Mouse (Mus musculus) neural tube, embryonic 12.5 days (tissue): ENCODE results near the gene Gm266. TPM values are rescaled to one million over a fixed set of nuclear protein-coding genes. Genes with fewer than 3 reads are reported as not detected.

ENCODE experiments used
- ATAC-seq: fragments of 200-750 bp; cut with Nextera tagmentation; 2 replicates; pipeline ENCODE4 v1.8.0; 2017; ENCODE audit warnings: low read depth, mild to moderate bottlenecking, moderate TSS enrichment, moderate library complexity; ENCODE audit not compliant: low FRiP score
- H3K27ac ChIP-seq: fragments of 300-500 bp; sonication (generic); 2 replicates; pipeline ENCODE4 v1.5.1; 2016
- H3K27me3 ChIP-seq: fragments of 300-500 bp; sonication (generic); replicated peaks from 2 replicates; pipeline ENCODE4 v1.6.1; 2016; ENCODE audit warnings: mild to moderate bottlenecking
- H3K36me3 ChIP-seq: fragments of 300-500 bp; sonication (generic); 2 replicates; pipeline ENCODE4 v1.6.1; 2016; ENCODE audit warnings: mild to moderate bottlenecking
- H3K4me1 ChIP-seq: fragments of 300-500 bp; sonication (generic); 2 replicates; pipeline ENCODE4 v1.6.1; 2016
- H3K4me2 ChIP-seq: fragments of 300-500 bp; sonication (generic); replicated peaks from 2 replicates; pipeline ENCODE4 v1.6.1; 2016; ENCODE audit warnings: mild to moderate bottlenecking
- H3K4me3 ChIP-seq: fragments of 300-500 bp; sonication (generic); 2 replicates; pipeline ENCODE4 v1.5.1; 2016
- H3K9ac ChIP-seq: fragments of 300-500 bp; sonication (generic); 2 replicates; pipeline ENCODE4 v1.6.1; 2016; ENCODE audit warnings: mild to moderate bottlenecking
- H3K9me3 ChIP-seq: fragments of 300-500 bp; sonication (generic); 2 replicates; pipeline ENCODE4 v1.6.1; 2016; ENCODE audit warnings: mild to moderate bottlenecking
- WGBS: fragments of 180-500 bp; shearing (Covaris S2); methylation state at CpG from one replicate; pipeline ENCODE4 v1.1.7; 2016; 5-methylcytosine and 5-hydroxymethylcytosine counted together
- polyA plus RNA-seq: library from polyadenylated mRNA; unstranded; fragments of >200 nt; fragmentation: Nextera tagmentation; extraction: Ambion mirVana; gene quantifications from 2 replicates; pipeline ENCODE4 v1.2.1, GENCODE M21; 2016

The Gm266 gene
- polyA plus RNA-seq = 2.5 and 4.1 TPM in 2 replicates

- Histone ChIP-seq H3K4me1 (peaks cover 13% of the 10 kb centered on the region), H3K9me3 (no peaks in the 10 kb centered on the region), H3K4me3 (peak within 1 kb of the TSS; percentile 42), H3K36me3 (no peaks in the 10 kb centered on the region), H3K27ac (no peak within 1 kb of the TSS), H3K27me3 (peaks cover 57% of the 10 kb centered on the region), H3K9ac (peak within 1 kb of the TSS; percentile 48; the same call in 1 of the 2 replicates), H3K4me2 (peak within 1 kb of the TSS; percentile 70)
- peak; percentile 74; the same call in 1 of the 2 replicates for ATAC-seq
- under 1% methylated on average over 58 of the region's 58 CpGs for WGBS
Measured at GRCm38 (mm10) chr12:111485652-111486306, at the start of gene Gm266. Gm266 (minus strand) TSS chr12:111485823.

- H3K27ac ChIP-seq = no peak overlapping the region
- H3K27me3 ChIP-seq = no peaks in the 10 kb centered on the region
- H3K4me2 ChIP-seq = no peak overlapping the region
- peaks cover 20% of the 10 kb centered on the region for H3K4me1 ChIP-seq
- ATAC-seq = no peak
- 58% methylated on average over 6 of the region's 6 CpGs for WGBS
- H3K9ac ChIP-seq = no peak overlapping the region
- H3K36me3 ChIP-seq = peaks cover 12% of the 10 kb centered on the region
- H3K9me3 ChIP-seq = no peaks in the 10 kb centered on the region
- H3K4me3 ChIP-seq = no peak overlapping the region
Measured at GRCm38 (mm10) chr12:111535281-111535680, 49.7 kb upstream of the Gm266 start.

DNA sequence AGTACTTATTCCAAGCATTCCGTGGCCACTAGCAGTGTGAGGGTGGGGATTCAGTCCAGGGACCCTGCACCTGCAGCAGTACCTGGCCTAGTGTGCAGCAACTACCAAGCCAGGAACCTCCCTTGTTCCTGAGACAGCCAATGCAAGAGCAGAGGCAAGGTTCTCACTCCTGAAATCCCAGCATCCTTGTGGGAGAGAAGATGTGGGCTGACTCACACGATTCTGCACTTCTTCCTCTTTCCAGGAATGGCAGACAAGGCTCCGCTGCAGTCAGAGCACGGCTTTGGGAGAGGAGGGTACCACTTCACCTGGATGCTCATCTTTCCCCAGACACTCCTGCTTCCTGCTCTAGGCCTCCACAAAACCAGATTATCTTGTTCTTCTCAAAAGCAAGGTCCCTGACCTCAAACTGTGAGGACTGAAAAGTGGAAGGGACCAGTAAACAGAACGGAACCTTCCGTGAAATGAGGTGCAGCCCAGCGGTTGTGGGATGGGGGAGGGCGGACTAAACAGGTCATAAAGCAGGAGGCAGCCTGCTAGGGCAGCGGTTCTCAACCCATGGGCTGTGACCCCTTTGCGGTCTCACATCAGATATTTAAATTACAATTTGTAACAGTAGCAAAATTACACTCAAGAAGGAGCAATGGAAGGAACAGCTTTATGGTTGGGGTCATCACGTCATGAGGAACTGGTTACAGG, 47.6 kb upstream of the Gm266 start:
- peaks cover 10% of the 10 kb centered on the region for H3K4me1 ChIP-seq
- H3K36me3 ChIP-seq = no peaks in the 10 kb centered on the region
- no peak overlapping the region for H3K27ac ChIP-seq
- WGBS = 55% methylated on average over 11 of the region's 11 CpGs
- no peak overlapping the region for H3K4me3 ChIP-seq
- no peak overlapping the region for H3K9ac ChIP-seq
- H3K4me2 ChIP-seq = no peak overlapping the region
- no peaks in the 10 kb centered on the region for H3K27me3 ChIP-seq
- H3K9me3 ChIP-seq = no peaks in the 10 kb centered on the region
- no peak for ATAC-seq

DNA sequence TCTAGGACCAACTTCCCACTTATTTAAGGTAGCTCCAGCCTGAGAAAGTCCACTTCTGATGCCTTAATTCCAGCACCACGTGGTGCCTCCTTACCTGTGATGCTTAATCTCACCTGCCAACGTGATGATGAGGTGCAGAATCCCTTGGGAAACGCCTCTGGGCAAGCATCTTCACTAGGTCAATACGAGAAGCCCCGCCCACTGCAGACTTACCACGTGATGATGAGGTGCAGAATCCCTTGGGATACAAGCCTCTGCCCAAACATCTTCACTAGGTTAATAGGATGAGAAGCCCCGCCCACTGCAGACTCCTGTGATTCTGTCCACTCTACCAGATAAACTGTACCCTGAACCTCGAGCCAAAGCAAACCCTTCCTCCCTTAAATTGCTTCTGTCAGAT, 43.6 kb upstream of the Gm266 start:
- H3K27ac ChIP-seq = no peak overlapping the region
- no peak overlapping the region for H3K4me2 ChIP-seq
- no peaks in the 10 kb centered on the region for H3K4me1 ChIP-seq
- H3K9ac ChIP-seq = no peak overlapping the region
- H3K4me3 ChIP-seq = no peak overlapping the region
- no peaks in the 10 kb centered on the region for H3K27me3 ChIP-seq
- 24% methylated on average over 8 of the region's 8 CpGs for WGBS
- H3K9me3 ChIP-seq = no peaks in the 10 kb centered on the region
- no peaks in the 10 kb centered on the region for H3K36me3 ChIP-seq
- no peak for ATAC-seq

- no peak overlapping the region for H3K9ac ChIP-seq
- no peak for ATAC-seq
- no peaks in the 10 kb centered on the region for H3K27me3 ChIP-seq
- H3K36me3 ChIP-seq = no peaks in the 10 kb centered on the region
- no peak overlapping the region for H3K27ac ChIP-seq
- 72% methylated on average over 8 of the region's 8 CpGs for WGBS
- no peaks in the 10 kb centered on the region; the same call in 1 of the 2 replicates for H3K9me3 ChIP-seq
- H3K4me3 ChIP-seq = no peak overlapping the region
- H3K4me2 ChIP-seq = no peak overlapping the region
- no peaks in the 10 kb centered on the region for H3K4me1 ChIP-seq
Measured at GRCm38 (mm10) chr12:111527643-111528281, 42.1 kb upstream of the Gm266 start.

GRCm38 (mm10) chr12:111524883-111525282, 39.3 kb upstream of the Gm266 start:
- H3K4me1 ChIP-seq = no peaks in the 10 kb centered on the region
- H3K27me3 ChIP-seq = no peaks in the 10 kb centered on the region
- no peak for ATAC-seq
- H3K9me3 ChIP-seq = peaks cover 11% of the 10 kb centered on the region
- H3K4me2 ChIP-seq = no peak overlapping the region
- H3K27ac ChIP-seq = no peak overlapping the region
- H3K9ac ChIP-seq = no peak overlapping the region
- 90% methylated on average over 3 of the region's 3 CpGs for WGBS
- H3K4me3 ChIP-seq = no peak overlapping the region
- H3K36me3 ChIP-seq = no peaks in the 10 kb centered on the region

GRCm38 (mm10) chr12:111524469-111524868, 38.8 kb upstream of the Gm266 start:
- no peak overlapping the region for H3K4me3 ChIP-seq
- no peak overlapping the region for H3K9ac ChIP-seq
- no peaks in the 10 kb centered on the region for H3K4me1 ChIP-seq
- 70% methylated on average over 1 of the region's 1 CpGs for WGBS
- H3K27me3 ChIP-seq = no peaks in the 10 kb centered on the region
- H3K36me3 ChIP-seq = no peaks in the 10 kb centered on the region
- H3K27ac ChIP-seq = no peak overlapping the region
- H3K4me2 ChIP-seq = no peak overlapping the region
- no peak for ATAC-seq
- peaks cover 11% of the 10 kb centered on the region for H3K9me3 ChIP-seq

DNA sequence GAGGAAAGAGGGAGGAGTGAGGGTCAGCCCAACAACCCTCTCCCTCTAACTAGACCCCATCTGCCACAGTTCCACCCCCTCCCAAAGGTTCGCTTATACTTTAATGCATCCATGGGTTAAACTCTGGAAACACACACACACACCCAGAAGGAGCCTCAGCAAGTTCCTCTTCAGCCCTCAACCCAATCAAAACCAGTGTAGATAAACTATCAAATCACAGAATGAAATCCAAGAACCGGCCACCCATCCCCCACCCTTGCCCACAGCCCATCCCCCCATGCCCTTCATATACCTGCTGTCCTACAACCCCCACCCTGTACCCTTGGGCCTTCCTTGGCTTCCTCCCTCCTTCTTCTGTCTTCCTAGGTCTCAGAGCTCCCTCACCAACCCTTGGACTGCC, 35.4 kb upstream of the Gm266 start:
- Histone ChIP-seq H3K27ac (no peak overlapping the region), H3K4me3 (no peak overlapping the region), H3K4me1 (no peaks in the 10 kb centered on the region), H3K9me3 (peaks cover 11% of the 10 kb centered on the region), H3K36me3 (no peaks in the 10 kb centered on the region), H3K4me2 (no peak overlapping the region), H3K27me3 (no peaks in the 10 kb centered on the region), H3K9ac (no peak overlapping the region)
- no peak for ATAC-seq
- 98% methylated on average over 2 of the region's 2 CpGs for WGBS

GRCm38 (mm10) chr12:111519821-111520220, 34.2 kb upstream of the Gm266 start:
- Histone ChIP-seq H3K36me3 (no peaks in the 10 kb centered on the region), H3K4me1 (no peaks in the 10 kb centered on the region), H3K27me3 (no peaks in the 10 kb centered on the region), H3K4me2 (no peak overlapping the region), H3K9ac (no peak overlapping the region), H3K4me3 (no peak overlapping the region), H3K27ac (no peak overlapping the region), H3K9me3 (peaks cover 11% of the 10 kb centered on the region)
- ATAC-seq = no peak
- WGBS = 80% methylated on average over 5 of the region's 5 CpGs

DNA sequence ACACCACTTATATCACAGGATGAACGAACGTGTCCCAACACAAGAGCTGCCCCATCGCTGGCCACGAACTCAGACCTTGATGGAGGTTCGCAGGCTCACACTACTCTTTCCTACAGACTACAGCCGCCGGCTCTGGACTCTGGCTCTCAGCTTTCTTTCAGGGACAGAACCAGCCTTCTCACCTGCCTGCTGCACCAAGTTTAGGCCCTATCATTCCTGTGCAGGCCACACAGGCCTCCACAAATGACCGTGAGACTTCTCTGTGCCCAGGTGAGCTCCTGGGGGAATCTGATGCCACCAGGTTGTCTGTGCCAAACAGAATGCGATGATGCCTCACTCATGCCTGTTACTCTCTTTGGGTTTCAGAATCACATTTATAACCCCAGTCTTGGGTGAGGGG, 32.8 kb upstream of the Gm266 start:
- Histone ChIP-seq H3K9me3 (peaks cover 11% of the 10 kb centered on the region), H3K9ac (no peak overlapping the region), H3K4me3 (no peak overlapping the region), H3K27me3 (no peaks in the 10 kb centered on the region), H3K36me3 (no peaks in the 10 kb centered on the region), H3K4me1 (no peaks in the 10 kb centered on the region), H3K4me2 (no peak overlapping the region), H3K27ac (no peak overlapping the region)
- 92% methylated on average over 9 of the region's 9 CpGs for WGBS
- ATAC-seq = no peak

GRCm38 (mm10) chr12:111517901-111518300, 32.3 kb upstream of the Gm266 start:
- no peak overlapping the region for H3K27ac ChIP-seq
- no peak for ATAC-seq
- H3K36me3 ChIP-seq = no peaks in the 10 kb centered on the region
- no peaks in the 10 kb centered on the region for H3K4me1 ChIP-seq
- H3K9me3 ChIP-seq = peaks cover 11% of the 10 kb centered on the region
- H3K9ac ChIP-seq = no peak overlapping the region
- H3K4me3 ChIP-seq = no peak overlapping the region
- no peaks in the 10 kb centered on the region for H3K27me3 ChIP-seq
- no peak overlapping the region for H3K4me2 ChIP-seq
- 72% methylated on average over 4 of the region's 4 CpGs for WGBS

- H3K36me3 ChIP-seq = no peaks in the 10 kb centered on the region
- no peak for ATAC-seq
- no peaks in the 10 kb centered on the region for H3K27me3 ChIP-seq
- 89% methylated on average over 6 of the region's 6 CpGs for WGBS
- H3K9me3 ChIP-seq = peaks cover 3% of the 10 kb centered on the region
- no peak overlapping the region for H3K4me2 ChIP-seq
- H3K4me1 ChIP-seq = no peaks in the 10 kb centered on the region
- no peak overlapping the region for H3K9ac ChIP-seq
- H3K4me3 ChIP-seq = no peak overlapping the region
- no peak overlapping the region for H3K27ac ChIP-seq
Measured at GRCm38 (mm10) chr12:111516826-111517225, 31.2 kb upstream of the Gm266 start.
